Mouse (Mus musculus) erythroblast, embryonic 14.5 days (primary cell): ENCODE measurements at regions not wholly inside any gene's neighbourhood (a gene's known extent, or its start where the extent isn't known, plus 50 kb on each side); places are given as distances from the start of the nearest gene placed in this dataset.

Source experiments
- GATA1 ChIP-seq: IDR thresholded peaks from 2 replicates; pipeline ENCODE4 v1.6.1; 2012; ENCODE audit warnings: low read length, inconsistent platforms, mixed read lengths
- TAL1 ChIP-seq: IDR thresholded peaks from 3 replicates; pipeline ENCODE4 v1.6.1; 2012; ENCODE audit warnings: low read length, inconsistent platforms, mixed read lengths

DNA sequence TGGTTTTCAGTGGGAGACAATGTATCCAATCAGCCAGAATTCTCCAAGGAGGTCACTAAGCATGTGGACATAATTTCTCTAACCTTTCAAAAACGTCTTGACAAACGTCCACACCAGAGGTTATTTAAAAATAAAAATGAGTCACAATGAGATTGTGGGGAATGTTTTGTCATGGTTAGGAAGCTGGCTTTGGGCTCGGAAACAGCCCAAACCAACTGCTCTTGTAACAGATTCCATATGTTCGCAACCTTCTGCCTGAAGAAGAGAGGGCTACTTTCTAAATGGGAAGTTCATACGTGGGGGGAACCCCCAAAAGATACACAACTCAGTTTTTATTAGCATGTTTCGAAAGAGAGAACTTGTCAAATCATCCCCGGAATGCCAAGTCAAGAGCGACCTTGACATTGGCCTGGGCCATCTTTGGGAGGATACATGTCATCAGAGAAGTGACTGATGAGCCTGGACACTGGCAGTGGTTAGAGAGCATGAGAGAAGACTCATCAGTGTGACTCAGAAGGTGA is 111.6 kb upstream of the Pik3r1 start:
- TF ChIP-seq GATA1 (no peak), TAL1 (no peak)
